Mouse (Mus musculus): ENCODE data around the gene Ap3b1.

The Ap3b1 gene

DNA sequence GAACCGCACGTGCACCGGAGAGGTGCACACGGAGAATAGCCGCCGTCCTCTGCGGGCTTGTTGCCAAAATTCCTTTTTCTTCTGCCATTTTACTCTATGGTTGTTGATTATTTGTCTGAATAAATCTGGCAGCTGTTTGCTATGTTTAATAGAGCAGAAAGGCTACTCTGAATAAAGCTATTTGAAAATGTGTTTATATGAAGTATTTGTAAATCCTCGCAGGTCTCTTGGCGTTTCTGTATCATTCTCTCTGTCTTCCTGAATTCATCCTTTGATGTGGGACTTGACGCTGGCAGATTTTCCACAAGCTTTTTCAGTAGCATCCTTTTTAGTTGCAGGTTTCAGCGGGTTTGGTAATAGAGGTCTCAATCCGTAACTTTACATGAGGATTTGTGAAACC is 185.5 kb downstream of the Ap3b1 start:
- no peak for DNase-seq

DNA sequence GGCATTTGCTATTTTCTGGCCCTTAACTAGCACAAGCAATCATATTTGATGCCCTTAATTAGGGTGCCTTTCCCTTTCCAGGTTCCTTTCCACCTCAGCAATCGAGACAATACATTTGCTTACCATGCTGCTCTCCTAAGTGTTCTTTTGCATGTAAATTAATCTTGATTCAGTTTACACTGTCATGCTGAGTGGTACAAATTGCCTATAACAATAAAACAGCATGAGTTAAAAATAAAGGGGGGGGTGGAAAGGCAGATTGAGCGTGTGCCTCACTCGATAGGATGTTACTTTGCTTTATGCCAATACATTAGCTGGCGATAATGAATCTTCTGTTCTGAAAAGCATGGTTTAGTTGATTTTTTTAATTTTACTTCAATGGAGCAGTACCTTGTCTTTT is 187.0 kb downstream of the Ap3b1 start:
- no peak for DNase-seq

DNA sequence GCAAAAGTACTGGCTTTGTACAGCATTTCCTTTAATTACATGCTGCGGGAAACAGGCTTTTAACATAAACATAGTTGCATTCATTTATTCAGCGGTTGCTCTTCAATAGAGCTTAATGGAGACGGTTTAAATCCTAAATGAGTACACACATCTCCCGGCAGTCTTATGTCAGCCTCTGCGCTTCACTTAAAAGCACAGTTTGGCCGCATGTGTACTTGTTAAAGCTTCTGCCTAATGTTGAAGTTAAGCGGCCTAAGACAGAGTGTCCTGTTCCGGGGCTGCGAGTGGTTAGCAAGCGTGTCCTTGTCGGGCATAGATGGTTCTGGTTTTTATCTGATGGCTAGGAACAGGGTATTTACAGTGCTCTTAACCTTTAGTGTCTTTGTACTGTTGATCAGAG is 187.5 kb downstream of the Ap3b1 start:
- DNase-seq = no peak

DNA sequence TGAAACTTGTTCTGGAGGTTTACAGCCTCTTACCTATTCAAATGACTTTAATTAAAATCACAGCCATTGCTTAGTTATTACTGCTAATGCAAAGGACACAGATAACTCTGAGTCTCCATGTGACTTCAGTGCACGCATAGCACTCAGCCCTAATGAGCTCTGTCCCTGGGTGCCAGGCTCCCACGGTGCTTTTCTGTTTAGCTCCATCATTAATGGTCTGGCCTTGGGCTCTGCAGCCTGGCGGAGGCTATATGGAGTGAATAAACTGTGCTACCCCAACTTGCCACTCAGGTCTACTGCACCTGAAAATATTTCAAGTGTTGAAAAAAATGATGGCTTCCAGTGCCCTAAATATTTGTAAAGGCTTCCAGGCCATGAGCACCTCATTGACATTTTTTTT is 190.8 kb downstream of the Ap3b1 start:
- no peak for DNase-seq

DNA sequence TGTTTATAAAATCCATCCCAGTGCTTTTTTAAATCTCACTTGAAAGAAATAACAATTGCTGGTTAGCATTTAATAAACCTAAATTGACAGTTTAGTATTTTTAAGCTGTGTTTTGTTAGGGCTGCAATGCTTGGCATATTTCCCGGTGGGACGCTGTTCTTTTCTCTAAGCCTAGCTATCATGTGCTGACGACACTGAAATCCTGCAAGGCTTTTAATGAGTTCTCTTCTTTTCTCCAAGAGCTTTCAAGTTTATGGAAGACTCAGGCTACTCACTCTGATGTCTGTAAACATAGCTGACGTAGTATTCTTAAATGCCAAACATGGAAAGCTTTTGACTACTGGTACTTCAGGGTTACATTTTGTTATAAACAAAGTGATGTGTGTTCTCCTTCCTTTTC is 191.3 kb downstream of the Ap3b1 start:
- DNase-seq = no peak

DNA sequence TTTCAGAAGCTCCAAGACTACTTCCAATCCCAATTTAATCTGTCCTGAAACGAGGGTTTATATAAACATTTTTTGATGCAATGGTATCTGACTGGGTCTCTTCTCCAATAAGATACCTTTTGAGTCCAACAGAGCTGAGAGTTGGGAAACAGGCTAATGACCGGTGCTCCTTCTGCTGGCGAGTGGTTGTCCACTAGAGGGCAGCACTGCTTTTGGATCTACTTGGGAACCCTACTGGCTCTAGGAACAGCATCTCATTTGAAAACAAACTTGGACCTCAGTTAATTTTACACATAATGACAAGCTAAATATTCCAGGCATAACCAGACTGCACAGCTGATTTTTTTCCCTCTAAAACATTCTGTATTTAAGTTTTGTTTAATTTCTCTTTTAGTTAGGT is 201.3 kb downstream of the Ap3b1 start:
- peak; percentile 55 for DNase-seq

DNA sequence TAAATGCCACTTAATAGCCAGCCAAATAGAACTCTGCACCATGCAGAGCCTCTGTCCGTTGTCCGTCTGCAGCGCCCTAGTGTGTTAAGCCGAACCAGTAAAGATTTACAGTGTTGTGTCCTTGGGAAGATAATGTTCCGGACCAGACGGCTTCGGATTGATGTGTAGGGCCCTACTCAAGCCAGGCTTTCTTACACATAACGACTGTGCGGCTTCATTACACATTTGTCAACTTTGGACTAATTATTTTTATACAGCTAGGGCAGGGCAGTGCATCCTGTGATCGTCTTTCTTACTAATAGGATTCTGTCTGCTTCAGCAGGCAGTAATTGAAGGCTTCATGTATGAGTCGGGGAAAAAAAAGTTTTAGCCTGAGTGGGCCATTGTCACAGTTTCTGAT is 202.1 kb downstream of the Ap3b1 start:
- DNase-seq = no peak

DNA sequence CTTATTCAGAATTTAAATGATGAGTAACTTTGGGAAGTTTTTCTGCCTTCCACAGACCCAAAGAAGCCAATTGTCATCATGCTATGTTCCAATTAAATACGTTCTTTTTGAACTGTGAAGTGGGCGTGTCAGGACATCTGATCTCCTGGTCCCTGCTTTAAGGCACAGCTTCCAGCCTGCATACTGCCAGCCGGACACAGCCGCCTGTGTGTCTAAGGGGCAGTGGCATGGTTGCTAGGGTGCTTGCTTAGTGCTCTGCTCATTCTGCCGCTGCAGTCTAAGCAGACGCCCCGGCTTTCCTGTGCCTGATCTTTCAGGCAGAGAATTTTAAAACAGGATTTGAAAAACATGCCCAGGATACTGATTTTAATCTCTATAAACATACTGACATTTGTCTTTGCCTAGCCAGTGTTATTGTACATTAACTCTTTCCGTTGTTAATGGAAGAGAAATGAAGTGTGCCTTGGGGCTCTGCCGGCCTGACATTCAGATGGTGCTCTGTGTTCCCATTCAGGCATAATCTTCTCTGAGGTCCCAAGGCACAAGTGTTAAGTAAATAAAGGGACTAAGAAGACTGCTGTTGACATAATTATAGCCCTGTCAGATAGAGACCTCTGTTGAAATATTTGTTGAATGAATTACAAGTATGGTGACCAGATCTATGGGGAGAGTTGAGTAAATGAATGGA is 204.0 kb downstream of the Ap3b1 start:
- DNase-seq = no peak

DNA sequence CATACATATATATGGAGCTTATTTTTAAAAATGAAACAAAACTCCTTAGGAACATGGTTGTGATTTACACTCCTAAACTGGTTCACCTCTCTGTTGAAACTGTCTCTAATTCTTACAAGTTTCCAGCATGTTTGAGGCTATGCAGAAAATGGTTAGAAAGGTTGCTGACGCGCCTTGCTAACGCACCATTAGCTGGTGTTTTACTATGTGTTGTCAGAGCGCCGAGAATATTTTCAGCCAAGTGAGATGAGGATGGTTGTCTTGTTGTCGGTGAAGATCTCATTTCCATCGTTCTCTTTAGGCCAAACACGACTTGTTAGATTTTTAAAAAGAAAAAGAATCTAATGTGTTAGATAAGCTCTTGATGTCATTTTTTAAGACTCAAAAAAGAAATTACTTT is 205.1 kb downstream of the Ap3b1 start:
- no peak for DNase-seq

DNA sequence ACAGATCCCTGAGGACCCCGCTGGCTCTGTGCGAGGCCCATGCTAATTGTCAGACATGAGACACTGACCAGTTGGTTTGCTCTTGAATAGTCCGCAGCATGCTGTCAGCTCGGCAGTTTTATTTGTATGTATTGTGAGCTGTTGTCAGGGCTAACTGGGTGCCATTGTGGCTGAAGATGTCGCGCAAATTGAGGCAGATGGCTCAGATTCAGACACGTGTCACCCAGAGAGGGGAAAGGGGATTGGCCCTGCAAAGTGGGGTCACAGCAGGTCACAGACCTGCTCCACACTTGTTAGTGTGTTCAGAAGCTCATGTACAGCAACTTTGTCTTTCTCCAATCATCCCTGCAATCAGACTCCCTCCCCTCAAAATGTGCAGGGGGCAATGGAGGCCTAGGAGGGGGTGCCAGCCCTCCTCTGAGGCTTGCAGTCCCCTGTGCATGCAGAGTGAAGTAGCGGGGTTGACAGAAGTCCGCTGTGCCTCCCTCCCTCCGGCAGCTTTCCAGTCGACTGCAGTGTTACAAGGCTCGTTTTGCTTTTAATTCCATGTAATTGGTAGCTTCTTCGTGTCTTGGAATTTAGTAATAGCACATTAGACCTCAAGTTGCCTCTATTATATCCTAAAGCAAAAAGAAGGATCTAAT is 205.7 kb downstream of the Ap3b1 start:
- DNase-seq = no peak

DNA sequence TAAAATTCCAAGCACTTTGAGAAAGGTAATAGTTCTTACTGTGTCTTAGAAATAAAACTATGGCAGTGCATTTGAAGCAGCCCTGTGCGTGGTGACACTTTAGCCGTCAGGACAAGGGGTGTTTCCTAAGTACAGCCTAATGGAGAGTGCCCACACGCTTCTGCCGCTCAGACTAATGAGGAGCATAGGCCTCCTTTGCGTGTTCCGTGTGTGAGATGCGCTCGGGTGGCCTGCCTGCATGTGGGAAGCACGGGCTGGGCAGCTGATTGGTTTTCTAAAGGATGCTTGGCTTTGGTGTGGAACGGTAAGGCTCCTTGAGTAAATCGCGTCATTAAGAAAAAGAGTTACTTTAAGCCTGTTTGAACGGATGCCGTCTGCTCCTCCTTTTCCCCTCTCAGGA is 206.4 kb downstream of the Ap3b1 start:
- DNase-seq = no peak

DNA sequence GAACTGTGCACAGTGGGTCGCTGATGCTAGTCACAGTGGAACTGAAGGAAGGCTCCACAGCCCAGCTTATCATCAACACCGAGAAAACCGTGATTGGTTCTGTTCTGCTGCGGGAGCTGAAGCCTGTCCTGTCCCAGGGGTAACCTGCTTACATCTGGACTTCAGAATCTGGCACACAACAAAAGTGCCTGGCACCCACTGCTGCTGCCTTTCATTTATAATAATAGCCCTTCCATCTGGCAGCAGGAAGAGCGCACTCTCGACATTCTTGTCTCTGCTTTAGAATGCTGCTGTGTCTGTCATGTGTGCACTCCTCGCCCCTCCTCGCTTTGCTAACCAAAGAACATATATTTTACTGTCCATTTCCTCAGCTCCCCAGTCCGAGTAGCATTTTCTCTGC is 206.9 kb downstream of the Ap3b1 start:
- DNase-seq = no peak

DNA sequence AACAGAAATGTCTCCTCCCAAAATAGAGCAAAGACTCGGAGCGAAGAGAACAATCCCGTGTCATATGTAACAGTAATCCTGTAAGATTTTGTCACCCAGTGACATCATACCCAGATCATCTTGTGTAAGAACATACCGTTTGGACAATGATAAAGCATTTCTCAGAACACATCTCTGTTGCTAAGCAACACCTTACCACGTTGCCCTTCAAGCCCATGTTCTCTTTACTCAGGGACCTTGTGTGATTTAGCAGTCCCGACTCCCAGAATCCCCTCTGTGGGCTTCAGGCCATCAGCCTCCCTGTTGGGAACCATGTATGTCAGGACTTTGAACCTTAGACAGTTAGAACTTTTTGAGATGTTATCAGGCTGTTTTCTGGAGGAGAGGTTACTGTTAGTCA is 209.0 kb downstream of the Ap3b1 start:
- DNase-seq = no peak

DNA sequence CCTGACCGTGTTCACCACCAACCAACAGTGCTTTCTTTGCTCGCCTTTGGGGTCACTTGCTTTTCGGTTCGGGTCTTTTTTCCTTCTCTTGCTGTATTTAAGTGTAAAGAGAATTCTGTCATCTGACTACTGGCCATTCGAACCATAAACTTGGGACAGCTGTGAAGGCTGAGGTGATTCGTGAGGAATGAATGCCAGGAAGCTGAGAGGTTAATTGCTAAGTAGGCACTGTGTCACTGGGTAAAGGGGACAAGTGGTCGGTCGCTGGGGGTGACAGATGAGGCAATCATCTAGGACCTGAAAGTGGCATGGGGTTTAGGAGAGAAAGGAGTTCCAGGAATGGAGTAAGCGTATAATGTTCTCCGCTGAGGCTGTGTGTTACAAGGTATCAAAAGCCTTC is 212.2 kb downstream of the Ap3b1 start:
- DNase-seq = no peak

DNA sequence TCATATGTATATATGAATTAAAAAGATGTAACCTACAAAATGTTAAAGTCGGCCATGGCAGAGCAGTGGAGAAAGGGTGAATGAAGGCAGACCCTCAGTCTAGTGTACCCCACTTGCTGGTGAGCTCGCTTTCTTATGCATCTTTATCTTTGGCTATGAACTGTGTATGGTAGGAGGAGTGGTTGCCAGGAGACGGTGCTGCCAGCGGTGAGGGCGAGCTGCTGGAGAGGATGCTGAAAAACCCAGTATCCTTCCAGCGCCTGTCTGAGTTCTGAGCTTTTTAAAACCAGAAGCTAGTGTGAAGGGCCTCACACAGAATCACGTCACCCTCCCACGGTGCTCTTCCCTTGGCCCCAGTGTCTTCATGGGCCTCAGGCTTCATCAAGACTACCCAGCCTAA is 214.6 kb downstream of the Ap3b1 start:
- no peak for DNase-seq

DNA sequence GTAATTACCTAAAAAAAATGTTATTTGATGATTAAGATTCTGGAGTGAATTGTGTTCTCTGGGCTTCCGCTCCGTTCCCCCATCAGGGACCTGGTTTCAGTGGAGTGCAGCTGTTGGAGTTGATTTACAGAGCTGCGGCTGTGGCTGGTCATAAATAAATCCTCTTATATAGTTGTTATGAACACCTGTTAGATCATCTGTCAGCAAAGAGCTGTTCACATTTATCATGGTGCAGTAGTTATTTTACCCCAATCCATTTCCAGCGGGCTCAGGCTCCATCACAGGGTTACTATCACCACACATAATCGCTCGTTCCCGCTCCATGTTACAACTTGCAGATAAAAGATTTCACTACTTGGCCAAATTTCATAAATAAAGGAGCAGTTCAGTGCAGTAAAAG is 215.1 kb downstream of the Ap3b1 start:
- no peak for DNase-seq

DNA sequence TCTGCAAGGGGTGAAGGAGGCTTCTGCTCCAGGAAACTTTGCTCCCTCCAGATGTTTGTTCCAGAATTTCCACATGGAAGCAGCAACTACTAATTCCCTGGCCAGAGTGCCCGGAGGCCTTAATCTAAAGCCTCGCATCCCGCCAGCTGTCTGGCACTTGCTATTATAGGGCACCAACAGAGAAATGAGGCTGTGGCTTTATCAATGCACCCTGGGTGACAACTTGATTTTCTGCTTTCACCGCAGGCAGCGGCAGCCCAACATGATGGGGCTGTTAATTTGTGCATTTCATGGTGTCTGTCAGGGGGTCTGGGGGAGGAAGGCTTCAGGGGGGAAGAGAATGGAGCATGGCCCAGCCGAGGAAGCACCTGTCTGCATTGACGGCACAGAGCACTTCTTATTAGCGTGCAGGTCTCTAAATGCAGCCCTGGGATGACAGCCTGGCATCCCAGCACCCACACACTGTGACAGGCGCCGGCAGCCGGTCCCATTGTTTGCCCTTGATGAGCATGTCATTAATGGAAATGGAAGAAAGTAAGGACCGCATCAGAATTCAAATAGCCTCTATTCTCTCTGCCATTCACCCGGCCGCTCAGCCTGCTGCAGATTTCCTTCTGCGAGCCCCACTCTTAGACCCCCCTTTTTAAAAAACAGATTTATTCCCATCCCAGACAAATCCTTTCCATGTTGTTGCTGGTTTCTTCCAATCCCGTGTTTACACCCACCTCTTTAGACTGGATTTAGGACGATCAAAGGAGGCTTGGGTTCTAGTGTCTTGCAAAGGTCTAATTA is 217.0 kb downstream of the Ap3b1 start:
- no peak for DNase-seq

DNA sequence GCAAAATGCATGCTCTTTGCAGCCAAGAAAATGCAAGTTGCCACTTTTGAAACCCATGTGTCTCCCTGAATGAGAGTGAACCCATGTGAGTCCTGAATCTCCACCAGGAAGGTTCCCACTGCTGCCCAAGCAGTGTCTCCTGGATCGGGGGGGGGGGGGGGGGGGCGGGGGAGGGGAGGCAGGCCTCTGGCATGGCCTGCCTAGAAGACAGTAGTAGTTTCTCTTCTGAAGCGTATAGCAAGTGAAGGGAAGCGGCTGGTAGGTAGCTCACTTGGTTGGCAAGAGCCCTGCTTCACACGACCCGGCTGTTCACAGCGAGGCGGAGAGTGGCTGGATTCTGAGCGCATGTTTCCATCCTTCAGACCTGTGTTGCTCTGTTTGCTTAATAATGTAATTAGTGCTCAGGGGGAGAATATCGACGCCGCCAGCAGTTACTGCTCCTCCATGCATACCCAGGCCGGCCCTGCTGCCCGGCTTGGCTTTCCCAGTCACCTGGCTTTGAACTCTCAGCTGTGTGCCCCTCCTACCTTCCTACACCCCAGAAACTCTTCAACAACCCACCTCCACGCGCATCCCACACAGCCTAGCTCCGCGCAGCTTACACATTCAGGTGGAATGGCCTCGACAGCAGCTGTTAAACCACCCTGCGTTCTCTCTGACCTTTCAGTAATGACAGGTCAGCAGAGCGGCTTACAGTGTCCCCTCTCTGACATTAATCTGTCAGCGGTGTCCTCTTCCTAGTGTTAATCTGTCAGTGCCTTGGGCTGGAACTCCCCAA is 217.8 kb downstream of the Ap3b1 start:
- no peak for DNase-seq

DNA sequence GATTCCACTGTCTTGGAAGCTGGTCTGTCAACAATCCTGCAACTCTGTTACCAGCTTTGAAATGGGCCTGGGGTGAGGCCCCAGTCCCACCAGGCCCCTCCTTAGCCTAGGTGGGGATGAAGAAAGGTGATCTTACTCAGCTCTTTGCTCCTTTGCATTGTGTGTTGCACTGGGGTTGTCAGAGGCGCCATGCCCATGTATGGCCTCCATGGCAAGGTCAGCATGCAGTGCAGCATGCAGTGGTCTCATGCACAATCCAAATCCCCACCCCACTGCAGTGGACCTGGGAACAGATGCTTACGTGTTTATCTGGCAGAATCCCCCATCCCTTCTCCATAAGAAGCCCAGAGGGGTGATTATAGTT is 218.4 kb downstream of the Ap3b1 start:
- DNase-seq = no peak

DNA sequence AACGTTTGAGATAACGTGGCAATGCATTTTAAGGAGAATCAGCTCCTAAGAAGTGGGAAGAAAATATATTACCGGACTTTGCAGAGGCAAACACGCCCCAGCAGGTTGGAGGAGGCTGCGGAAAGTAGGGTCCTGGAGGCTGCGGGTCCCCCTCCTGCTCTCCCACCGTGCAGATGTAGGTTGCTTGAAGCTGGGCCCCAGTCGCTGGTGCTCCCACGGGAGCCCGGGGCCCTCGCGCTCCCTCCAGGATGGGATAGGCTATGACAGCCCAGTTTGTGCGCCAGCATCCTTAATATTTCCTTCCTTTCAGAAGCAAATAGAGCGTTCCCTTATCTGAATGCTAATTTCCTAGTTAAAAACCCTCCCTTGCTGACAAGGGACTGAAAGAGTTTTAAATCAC is 236.5 kb downstream of the Ap3b1 start:
- DNase-seq = no peak

DNA sequence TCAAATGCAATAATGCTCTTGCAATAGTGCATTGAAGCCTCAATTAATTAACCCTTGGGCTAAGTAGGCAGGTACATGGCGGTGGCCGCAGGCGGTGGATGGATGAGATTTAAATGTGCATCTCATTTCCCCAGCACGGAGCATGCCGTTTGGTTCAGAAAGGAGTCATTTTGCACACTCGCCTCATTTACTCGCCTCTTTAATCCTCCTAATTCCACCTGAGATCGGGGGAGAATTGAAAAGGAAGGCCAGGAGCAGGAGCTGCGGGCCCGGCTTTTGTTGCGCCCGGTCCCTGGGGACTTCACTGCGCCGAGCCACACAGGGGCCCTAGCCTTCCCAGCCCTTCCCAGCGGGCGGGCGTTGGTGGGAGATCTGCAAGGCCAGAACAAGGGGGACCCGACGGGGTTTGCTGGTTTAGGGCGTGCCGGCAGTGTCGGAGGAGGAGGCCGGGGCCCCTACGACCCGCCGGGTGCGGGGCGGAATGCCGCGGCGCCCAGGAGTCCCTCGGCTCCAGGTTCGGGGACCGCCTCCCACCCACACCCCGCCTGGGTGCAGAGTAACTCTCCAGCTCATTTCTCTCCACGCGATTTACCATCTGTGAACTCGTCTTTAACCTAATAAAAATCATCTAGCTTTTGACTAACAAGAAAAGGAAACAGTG is 237.1 kb downstream of the Ap3b1 start:
- no peak for DNase-seq

DNA sequence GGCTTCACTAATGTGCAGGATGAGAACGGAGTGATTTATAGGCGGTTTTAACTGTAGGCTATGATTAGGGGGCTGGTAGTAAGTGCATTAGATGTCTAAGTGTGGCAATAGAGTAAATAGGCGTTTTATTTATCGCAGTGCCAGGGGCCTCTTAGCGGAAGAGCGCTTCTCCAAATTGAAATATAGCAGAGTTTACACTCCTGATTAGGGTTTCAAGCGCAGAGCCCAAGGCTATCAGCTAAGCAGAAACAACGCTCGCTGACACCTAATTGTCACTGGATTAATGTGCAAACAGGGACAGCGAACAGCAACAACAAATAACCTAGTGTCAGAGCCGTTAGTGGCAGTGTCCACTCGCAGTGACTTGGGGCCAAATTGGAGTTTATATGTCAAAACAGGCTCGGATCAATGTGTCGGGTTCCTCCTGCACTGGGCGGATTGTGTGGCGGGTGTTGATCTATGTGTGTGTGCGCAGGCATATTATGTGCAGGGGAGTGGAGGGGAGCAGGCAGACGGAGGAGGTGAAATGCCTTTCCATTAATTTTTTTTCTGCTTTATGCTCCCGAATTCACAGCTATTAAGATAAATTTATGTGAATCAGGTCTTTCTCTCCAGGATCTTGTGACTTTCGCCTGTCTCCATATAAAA is 237.8 kb downstream of the Ap3b1 start:
- DNase-seq = no peak

DNA sequence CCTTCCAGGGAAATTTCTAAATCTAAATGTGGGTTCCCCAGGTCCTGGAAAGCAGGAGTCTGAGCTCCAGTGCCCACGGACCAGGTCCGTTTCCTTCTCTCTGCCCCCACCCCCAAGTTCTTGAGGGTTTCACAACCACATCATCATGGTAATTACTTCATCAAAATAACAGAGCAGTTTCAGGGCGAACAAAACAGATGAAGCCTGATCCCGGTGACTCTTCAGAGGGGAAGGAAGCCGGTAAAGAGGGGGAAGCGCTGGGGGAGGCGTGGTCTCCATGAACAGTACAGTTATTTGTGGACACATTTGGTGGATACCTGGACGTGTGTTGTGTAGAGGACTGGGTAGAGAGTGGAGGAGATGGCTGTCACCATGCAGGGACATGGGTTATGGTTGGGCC is 241.0 kb downstream of the Ap3b1 start:
- no peak for DNase-seq

Measured in cerebellum, adult 11-12 months (tissue).